Mouse (Mus musculus): Measurements from ENCODE around the gene Tmem160.

DNA sequence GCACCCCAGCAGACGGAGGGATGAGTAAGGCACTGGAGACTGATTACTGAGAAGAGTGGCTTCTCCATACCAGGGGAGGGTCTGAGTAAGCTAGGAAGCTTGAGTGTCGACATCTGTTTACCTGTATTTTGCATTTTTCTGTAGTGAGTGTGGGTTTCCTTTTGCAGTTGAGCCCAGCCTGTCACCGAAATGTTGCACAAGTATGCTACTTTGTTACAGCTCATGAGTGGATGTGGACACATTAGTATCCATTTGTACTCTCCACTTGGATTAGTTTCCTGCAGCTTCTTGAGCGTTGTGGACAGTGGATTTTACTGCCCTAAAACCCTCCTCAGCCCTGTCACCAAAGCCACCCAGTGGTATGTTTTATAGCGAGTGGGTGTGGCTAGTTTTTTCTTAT, 33.9 kb upstream of the Tmem160 start:
- TF ChIP-seq MAX (IDR thresholded peaks at IDR 0.05) (no peak), CTCF (IDR thresholded peaks at IDR 0.05; ENCODE audit: control insufficient read depth, insufficient read depth, insufficient read length) (no peak), MYOD1 (IDR thresholded peaks at IDR 0.05; ENCODE audit: control insufficient read depth, insufficient read length, low read depth) (no peak), USF1 (IDR thresholded peaks at IDR 0.05; ENCODE audit: low read depth) (no peak), CEBPB (IDR thresholded peaks at IDR 0.05; ENCODE audit: low read depth) (no peak)
